Mouse (Mus musculus) kidney, postnatal 10 days (tissue): ENCODE results near the gene Kdm5d.
A peak's percentile ranks its signal among the peaks of the same experiment; 100 is the strongest.

Experiments used
- DNase-seq: peaks from one replicate; pipeline ENCODE4 v3.0.0; 2021; ENCODE audit warnings: mixed read lengths

Kdm5d gene

GRCm38 (mm10) chrY:897393-898227 is at the start of gene Kdm5d:
Gene Kdm5d, plus strand, starts transcription at chrY:897788.
- peak; percentile 71 for DNase-seq

GRCm38 (mm10) chrY:872404-872803 is 25.2 kb upstream of the Kdm5d start:
- DNase-seq: no peak

- peak; percentile 7 for DNase-seq
Measured at GRCm38 (mm10) chrY:872855-873549, 24.6 kb upstream of the Kdm5d start.
